Mouse (Mus musculus) brain, embryonic 14.5 days (tissue): Measurements from ENCODE around the gene Cacnb1.

ENCODE experiments used
- CTCF ChIP-seq: fragments of 200-500 bp; IDR thresholded peaks from 2 replicates; pipeline ENCODE4 v1.5.1; 2012; ENCODE audit warnings: inconsistent platforms, mild to moderate bottlenecking, moderate library complexity, borderline replicate concordance; ENCODE audit not compliant: insufficient read depth, insufficient read length; ENCODE audit errors: extremely low read depth
- POLR2A ChIP-seq: fragments of 200-500 bp; IDR thresholded peaks from 2 replicates; pipeline ENCODE4 v1.6.1; 2012; ENCODE audit warnings: mild to moderate bottlenecking, inconsistent platforms, borderline replicate concordance; ENCODE audit not compliant: poor library complexity, insufficient read depth, insufficient read length, severe bottlenecking; ENCODE audit errors: extremely low read depth

DNA sequence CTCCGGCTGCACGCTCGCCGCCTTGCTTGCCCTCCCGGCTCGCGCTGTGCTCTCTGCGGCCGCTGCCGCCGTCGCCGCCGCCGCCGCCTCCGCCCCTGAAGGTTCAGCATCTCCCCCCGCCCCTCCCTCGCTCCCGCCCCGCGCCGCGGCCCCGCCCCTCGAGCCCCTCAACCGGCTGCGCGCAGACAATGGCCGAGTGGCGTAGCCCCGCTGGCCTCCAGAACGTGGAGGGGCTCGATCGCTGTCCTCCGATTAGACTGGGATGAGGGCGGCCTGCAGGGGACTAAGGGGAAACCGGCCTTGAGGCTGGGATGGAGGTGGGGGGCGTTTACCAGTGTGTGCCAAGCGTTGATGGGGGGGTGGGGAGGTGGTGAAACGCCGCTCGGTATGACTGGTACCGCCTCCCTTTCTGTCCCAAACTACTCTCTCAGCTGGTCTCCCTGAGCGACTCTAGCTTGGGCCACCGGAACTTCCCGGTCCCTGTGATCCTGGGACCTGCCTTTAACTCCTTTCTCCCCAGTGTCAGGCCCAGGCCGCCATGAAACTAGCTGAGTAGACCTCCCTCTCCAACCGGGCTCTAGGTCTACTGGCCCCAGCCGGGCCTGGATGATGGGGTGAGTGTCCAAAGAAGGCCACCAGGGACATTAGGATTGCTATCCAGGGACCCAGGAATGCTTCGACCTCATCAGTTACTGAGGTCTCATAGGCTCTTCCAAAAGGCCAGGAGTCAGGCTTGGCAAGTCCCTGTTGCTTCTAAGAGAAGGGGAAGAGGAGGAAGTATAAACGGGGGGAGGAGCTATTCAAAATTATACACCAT is at the start of gene Cacnb1:
- TF ChIP-seq CTCF: no peak
- peak; percentile 60; the same call in 1 of the 2 replicates for TF ChIP-seq POLR2A
